Mouse (Mus musculus): Measurements from ENCODE around the gene Hmgcll1. TPM values are rescaled to one million over a fixed set of nuclear protein-coding genes. Genes with fewer than 3 reads are reported as not detected.
A peak's percentile ranks its signal among the peaks of the same experiment; 100 is the strongest.
"Not testable (repeated sequence)": the region's sequence is repeated elsewhere in the genome, so short reads cannot be mapped to it uniquely, and the experiment has no call there.

Gene Hmgcll1
- total and polyA plus RNA-seq, 2 experiments from 2014 or later = 18.9 to 32.4 TPM

DNA sequence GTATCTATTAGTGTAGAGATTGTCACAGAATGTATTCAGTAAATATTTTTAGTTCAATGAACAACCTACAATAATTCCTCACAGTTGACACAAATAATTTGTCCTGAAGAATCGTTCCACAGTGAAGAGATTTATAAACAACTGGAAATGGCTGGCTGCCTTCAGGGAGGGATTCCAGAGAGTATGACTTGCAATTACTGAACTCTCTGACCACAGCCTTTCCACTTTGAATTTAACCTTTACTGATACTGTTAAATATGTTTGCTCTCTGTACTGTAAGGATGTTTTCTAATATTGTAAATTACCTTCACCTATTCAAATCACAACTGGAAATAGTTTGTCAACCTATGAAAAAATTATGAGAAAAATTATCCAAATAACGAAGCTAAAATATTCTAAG, 76.9 kb downstream of the Hmgcll1 start:
- WGBS = 71% methylated on average over 2 of the region's 2 CpGs
- Histone ChIP-seq H3K4me2 (ENCODE audit: low read depth, low read length, poor library complexity, severe bottlenecking) (no peak overlapping the region), H3K27me3 (ENCODE audit: insufficient read depth, low read length) (no peaks in the 10 kb centered on the region), H3K4me3 (ENCODE audit: low read depth, low read length) (no peak overlapping the region), H3K4me1 (ENCODE audit: insufficient read depth, low read length) (no peaks in the 10 kb centered on the region), H3K9ac (replicated peaks; ENCODE audit: low read length, poor library complexity, severe bottlenecking) (no peak overlapping the region), H3K9me3 (ENCODE audit: low read length) (no peaks in the 10 kb centered on the region), H3K36me3 (ENCODE audit: insufficient read depth, low read length) (no peaks in the 10 kb centered on the region), H3K27ac (ENCODE audit: low read depth, low read length) (no peak overlapping the region)
- DNase-seq (ENCODE audit: low spot score) = no peak
- ATAC-seq (ENCODE audit: low FRiP score) = no peak
- TF ChIP-seq CTCF (IDR thresholded peaks at IDR 0.05) = no peak

- no peak overlapping the region for H3K4me3 ChIP-seq (ENCODE audit: low read depth, low read length)
- 90% methylated on average over 5 of the region's 5 CpGs for WGBS
- no peak for DNase-seq (ENCODE audit: low spot score)
- no peaks in the 10 kb centered on the region for H3K36me3 ChIP-seq (ENCODE audit: insufficient read depth, low read length)
- no peaks in the 10 kb centered on the region for H3K9me3 ChIP-seq (ENCODE audit: low read length)
- TF ChIP-seq CTCF (IDR thresholded peaks at IDR 0.05) = no peak
- no peak overlapping the region for H3K4me2 ChIP-seq (ENCODE audit: low read depth, low read length, poor library complexity, severe bottlenecking)
- no peak for ATAC-seq (ENCODE audit: low FRiP score)
- no peaks in the 10 kb centered on the region for H3K4me1 ChIP-seq (ENCODE audit: insufficient read depth, low read length)
- H3K9ac ChIP-seq (replicated peaks; ENCODE audit: low read length, poor library complexity, severe bottlenecking) = no peak overlapping the region
- no peak overlapping the region for H3K27ac ChIP-seq (ENCODE audit: low read depth, low read length)
- no peaks in the 10 kb centered on the region for H3K27me3 ChIP-seq (ENCODE audit: insufficient read depth, low read length)
Observed at GRCm38 (mm10) chr9:76097221-76097620, 82.6 kb downstream of the Hmgcll1 start.

DNA sequence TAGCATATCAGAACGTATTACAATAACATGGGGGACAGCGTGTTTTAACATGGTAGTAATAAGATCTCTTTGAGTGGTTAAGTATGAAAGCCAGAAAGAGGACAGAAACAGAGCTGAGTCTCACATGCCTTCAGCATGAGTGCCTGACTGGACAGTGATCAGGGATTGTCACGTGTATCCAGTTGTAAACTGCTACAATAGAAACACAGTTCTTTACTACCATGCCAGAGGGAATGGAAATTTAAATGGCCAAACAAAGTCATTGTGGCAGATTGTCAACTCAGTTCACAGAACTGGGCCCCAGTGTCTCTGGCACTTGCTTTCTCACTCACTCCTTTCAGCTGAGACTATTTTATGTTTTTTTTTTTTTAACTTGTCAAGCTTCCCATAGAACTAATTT, 85.3 kb downstream of the Hmgcll1 start:
- ATAC-seq (ENCODE audit: low FRiP score) = no peak
- no peak overlapping the region for H3K27ac ChIP-seq (ENCODE audit: low read depth, low read length)
- H3K4me2 ChIP-seq (ENCODE audit: low read depth, low read length, poor library complexity, severe bottlenecking) = no peak overlapping the region
- WGBS = 76% methylated on average over 3 of the region's 3 CpGs
- H3K27me3 ChIP-seq (ENCODE audit: insufficient read depth, low read length) = no peaks in the 10 kb centered on the region
- no peaks in the 10 kb centered on the region for H3K36me3 ChIP-seq (ENCODE audit: insufficient read depth, low read length)
- no peak overlapping the region for H3K4me3 ChIP-seq (ENCODE audit: low read depth, low read length)
- H3K9me3 ChIP-seq (ENCODE audit: low read length) = no peaks in the 10 kb centered on the region
- TF ChIP-seq CTCF (IDR thresholded peaks at IDR 0.05) = no peak
- H3K4me1 ChIP-seq (ENCODE audit: insufficient read depth, low read length) = no peaks in the 10 kb centered on the region
- no peak for DNase-seq (ENCODE audit: low spot score)
- no peak overlapping the region for H3K9ac ChIP-seq (replicated peaks; ENCODE audit: low read length, poor library complexity, severe bottlenecking)

- not testable (repeated sequence) for H3K9me3 ChIP-seq (ENCODE audit: low read length); H3K36me3 ChIP-seq (ENCODE audit: insufficient read depth, low read length); H3K4me1 ChIP-seq (ENCODE audit: insufficient read depth, low read length); DNase-seq (ENCODE audit: low spot score); H3K4me3 ChIP-seq (ENCODE audit: low read depth, low read length); H3K4me2 ChIP-seq (ENCODE audit: low read depth, low read length, poor library complexity, severe bottlenecking); H3K27ac ChIP-seq (ENCODE audit: low read depth, low read length); ATAC-seq (ENCODE audit: low FRiP score); H3K9ac ChIP-seq (replicated peaks; ENCODE audit: low read length, poor library complexity, severe bottlenecking); H3K27me3 ChIP-seq (ENCODE audit: insufficient read depth, low read length)
- WGBS = 84% methylated on average over 1 of the region's 1 CpGs
Observed at GRCm38 (mm10) chr9:76104416-76104815, 89.8 kb downstream of the Hmgcll1 start.

DNA sequence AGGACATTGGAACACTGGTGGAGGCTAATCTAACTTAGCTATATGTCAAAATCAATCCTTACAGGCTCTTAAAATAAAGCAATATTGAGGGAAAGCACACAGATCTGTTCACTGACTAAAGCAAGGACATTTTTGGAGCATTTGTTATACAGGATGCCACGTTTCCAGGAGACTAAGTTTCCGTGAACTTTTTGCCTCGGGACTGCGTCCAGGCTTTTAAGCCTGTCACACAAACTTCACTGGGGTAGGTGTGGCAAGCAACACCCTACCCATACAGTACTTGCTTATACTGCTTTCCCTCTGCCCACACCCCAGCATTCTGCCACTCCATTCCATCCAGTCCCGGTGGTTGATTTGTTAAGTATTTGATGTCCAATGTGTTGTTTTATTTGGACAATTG, 90.2 kb downstream of the Hmgcll1 start:
- 93% methylated on average over 5 of the region's 5 CpGs for WGBS
- ATAC-seq (ENCODE audit: low FRiP score) (no peak), DNase-seq (ENCODE audit: low spot score) (no peak)
- Histone ChIP-seq H3K27me3 (ENCODE audit: insufficient read depth, low read length) (no peaks in the 10 kb centered on the region), H3K9me3 (ENCODE audit: low read length) (no peaks in the 10 kb centered on the region), H3K4me3 (ENCODE audit: low read depth, low read length) (no peak overlapping the region), H3K9ac (replicated peaks; ENCODE audit: low read length, poor library complexity, severe bottlenecking) (no peak overlapping the region), H3K36me3 (ENCODE audit: insufficient read depth, low read length) (no peaks in the 10 kb centered on the region), H3K4me2 (ENCODE audit: low read depth, low read length, poor library complexity, severe bottlenecking) (no peak overlapping the region), H3K4me1 (ENCODE audit: insufficient read depth, low read length) (no peaks in the 10 kb centered on the region), H3K27ac (ENCODE audit: low read depth, low read length) (no peak overlapping the region)
- TF ChIP-seq CTCF (IDR thresholded peaks at IDR 0.05) = no peak

DNA sequence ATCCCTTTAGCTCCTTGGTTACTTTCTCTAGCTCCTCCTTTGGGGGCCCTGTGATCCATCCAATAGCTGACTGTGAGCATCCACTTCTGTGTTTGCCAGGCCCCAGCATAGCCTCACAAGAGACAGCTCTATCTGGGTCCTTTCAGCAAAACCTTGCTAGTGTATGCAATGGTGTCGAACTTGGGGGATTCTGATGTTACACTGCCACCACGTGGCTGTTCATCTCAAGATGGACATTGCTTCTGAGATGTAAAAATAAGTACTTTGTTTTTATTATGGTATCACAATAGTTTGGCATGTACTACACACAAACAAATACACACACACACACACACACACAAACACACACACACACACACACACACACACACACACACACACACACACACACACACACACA, 108.2 kb downstream of the Hmgcll1 start:
- WGBS = 2% methylated on average over 2 of the region's 2 CpGs
- DNase-seq (ENCODE audit: low spot score) = peak; percentile 82

More for the DNA sequence above, 108.2 kb downstream of the Hmgcll1 start:
- H3K27me3 ChIP-seq (ENCODE audit: insufficient read depth, low read length); H3K4me2 ChIP-seq (ENCODE audit: low read depth, low read length, poor library complexity, severe bottlenecking); H3K4me1 ChIP-seq (ENCODE audit: insufficient read depth, low read length); H3K9ac ChIP-seq (replicated peaks; ENCODE audit: low read length, poor library complexity, severe bottlenecking); H3K36me3 ChIP-seq (ENCODE audit: insufficient read depth, low read length); H3K27ac ChIP-seq (ENCODE audit: low read depth, low read length); H3K9me3 ChIP-seq (ENCODE audit: low read length); H3K4me3 ChIP-seq (ENCODE audit: low read depth, low read length); ATAC-seq (ENCODE audit: low FRiP score): not testable (repeated sequence)
- peak; percentile 79 for TF ChIP-seq CTCF (IDR thresholded peaks at IDR 0.05)
